Mouse (Mus musculus): Measurements from ENCODE around the gene Gm26938.

DNA sequence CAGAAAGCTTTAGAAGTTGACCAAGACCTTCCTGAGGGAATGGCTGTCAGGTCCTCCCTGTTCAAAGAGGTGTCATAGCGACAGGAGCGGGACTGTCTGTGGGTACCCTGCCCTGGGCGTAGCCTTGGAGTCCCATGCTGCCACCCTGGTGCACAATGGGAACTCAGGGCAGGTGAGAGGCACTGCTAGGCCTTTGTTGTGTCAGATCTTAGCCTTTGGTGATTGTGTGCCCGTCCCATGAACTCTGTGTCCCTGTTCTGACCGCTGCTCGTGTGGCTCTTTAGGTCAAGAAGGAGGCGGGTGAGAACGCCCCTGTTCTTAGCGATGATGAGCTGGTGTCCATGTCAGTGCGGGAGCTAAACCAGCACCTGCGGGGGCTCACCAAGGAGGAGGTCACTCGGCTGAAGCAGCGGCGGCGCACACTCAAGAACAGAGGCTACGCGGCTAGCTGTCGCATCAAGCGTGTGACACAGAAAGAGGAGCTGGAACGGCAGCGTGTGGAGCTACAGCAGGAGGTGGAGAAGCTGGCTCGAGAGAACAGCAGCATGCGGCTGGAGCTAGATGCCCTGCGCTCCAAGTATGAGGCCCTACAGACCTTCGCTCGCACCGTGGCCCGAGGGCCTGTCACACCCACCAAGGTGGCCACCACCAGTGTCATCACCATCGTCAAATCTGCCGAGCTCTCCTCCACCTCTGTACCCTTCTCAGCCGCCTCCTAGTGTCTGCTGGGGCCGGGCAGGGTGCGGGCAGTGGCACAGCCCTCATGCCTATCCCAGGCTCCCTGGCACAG, 26.2 kb downstream of the Gm26938 start:
- TF ChIP-seq EP300 (IDR thresholded peaks at IDR 0.05; ENCODE audit: insufficient read depth, low read depth, low read length) = no peak
- TF ChIP-seq CTCF (IDR thresholded peaks at IDR 0.05; ENCODE audit: low read depth, low read length) = no peak
- TF ChIP-seq POLR2A (IDR thresholded peaks at IDR 0.05; ENCODE audit: insufficient read depth, low read length) = no peak
